Mouse (Mus musculus): ENCODE results near the gene 9430007A20Rik.
A peak's percentile ranks its signal among the peaks of the same experiment; 100 is the strongest.
"Not testable (repeated sequence)": the region's sequence is repeated elsewhere in the genome, so short reads cannot be mapped to it uniquely, and the experiment has no call there.

Gene 9430007A20Rik

DNA sequence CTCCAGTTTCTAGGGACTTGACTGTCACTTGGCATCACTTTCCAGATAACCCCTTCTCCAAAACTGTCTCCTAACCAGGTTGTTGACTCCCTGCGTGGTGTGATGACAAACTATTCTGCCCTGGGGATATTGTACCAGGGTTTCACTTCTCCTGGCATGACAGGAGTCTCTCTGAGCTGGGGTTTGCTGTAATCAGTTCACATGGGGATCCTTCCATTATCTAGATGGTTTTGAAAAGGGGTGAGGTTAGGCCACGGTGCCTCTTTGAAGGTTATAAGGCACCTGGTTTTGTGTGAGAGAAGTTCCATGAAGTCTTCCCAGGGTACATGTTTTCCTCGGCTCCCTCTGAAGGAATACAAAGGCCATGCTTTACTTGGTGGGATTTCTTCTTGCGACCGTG, at the start of gene 9430007A20Rik:
TSS of gene 9430007A20Rik (plus strand) at position 301 of the 400 bp plus-strand sequence.
- no peak for DNase-seq

- no peak for DNase-seq
Observed at GRCm38 (mm10) chr4:144493331-144493730, 26.3 kb upstream of the 9430007A20Rik start.

DNA sequence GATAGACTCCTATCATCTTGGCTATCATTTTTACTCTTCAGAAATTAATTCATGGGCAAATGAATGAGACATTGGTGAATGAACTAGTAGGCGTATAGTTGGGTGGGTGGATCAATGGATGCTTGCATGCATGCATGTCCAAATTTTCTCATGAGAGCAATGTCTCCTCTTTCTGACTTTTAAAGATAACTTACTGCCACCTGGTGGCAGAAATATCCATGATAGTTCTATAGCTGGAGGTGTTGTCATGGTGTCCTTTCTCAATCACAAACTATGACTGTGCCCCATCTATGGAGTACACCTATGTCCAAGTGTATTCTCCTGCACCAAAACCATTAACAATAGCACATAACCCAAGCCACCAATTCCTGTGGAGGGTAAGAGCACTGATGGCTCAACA, 13.1 kb upstream of the 9430007A20Rik start:
- peak in 1 of 2 experiments; percentile 1 for DNase-seq

GRCm38 (mm10) chr4:144544689-144545088, 25.1 kb downstream of the 9430007A20Rik start:
- no peak for DNase-seq

- not testable (repeated sequence) for DNase-seq
Observed at GRCm38 (mm10) chr4:144545339-144545738, 25.7 kb downstream of the 9430007A20Rik start.

DNA sequence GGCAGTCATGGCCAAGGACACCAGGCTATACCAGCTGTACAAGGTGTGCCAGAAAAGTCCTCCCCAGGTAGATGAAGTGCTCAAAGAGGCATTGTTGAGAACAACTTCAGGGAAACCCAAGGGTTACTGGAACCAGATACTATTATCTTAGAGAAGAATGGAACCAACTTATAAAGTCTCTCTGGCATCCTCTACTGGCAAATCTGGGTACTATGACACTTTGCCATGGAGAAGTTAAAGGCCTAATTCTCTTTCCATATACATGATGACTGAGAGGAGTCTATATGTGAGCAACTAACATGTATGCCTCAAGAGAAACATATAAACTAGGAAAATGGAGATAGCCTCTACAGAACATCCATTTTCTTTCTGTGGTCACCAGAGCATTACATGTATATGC, 31.5 kb downstream of the 9430007A20Rik start:
- DNase-seq = no peak

- peak; percentile 7 to 44 for DNase-seq
Observed at GRCm38 (mm10) chr4:144559792-144560191, 40.2 kb downstream of the 9430007A20Rik start.

GRCm38 (mm10) chr4:144561205-144561604, 41.6 kb downstream of the 9430007A20Rik start:
- no peak for DNase-seq

DNA sequence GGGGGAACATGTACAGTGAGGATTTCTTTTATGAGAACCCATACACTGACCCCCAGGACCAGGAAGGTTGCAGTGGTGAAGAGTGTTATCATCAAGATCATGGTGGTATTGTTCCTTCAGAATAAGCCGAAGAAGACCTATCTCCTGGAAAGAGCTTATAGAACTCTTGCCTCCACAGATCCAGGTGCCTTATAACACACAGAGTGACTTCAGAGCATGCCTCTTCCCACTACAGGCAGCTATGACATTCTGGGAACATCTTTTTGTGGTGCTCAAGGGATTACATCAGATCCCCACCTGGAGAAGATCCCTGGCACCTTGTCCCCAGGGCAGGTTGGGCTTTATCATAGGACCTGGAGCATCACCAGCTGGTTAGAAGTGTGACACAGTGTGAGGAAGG, 45.4 kb downstream of the 9430007A20Rik start, which contains the start of gene Gm13124:
TSS of gene Gm13124 (minus strand) at position 101 of the 400 bp plus-strand sequence.
- DNase-seq = no peak

DNA sequence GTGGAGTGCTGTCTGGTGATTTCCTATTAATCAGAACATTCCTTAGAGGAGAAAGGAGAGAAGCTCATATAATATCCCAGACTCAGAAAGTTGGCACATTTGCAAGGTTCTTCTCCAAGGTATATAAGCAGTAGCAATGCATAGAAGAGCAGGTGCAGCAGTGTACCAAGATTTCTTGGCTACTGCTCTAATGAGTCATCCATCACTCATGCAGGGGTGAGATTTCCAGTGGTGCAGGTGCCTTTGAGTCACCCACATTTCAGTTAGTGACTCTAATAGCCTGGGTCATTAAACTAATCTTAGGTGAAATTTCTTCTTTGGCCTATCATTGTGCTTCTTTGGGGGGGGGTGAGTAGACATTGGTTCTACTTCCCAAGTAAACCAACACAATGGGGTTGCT, 48.1 kb downstream of the 9430007A20Rik start:
- DNase-seq = no peak
